Mouse (Mus musculus) urinary bladder, postnatal 4 days (tissue): Measurements from ENCODE around the gene Orc1.

Source experiments
- DNase-seq, 2 experiments: peaks; one replicate each; pipeline ENCODE4 v3.0.0; 2021 to 2022; ENCODE audit warnings: low spot score in 2 of 2

Orc1 gene

GRCm38 (mm10) chr4:108635101-108635500, 55.9 kb downstream of the Orc1 start:
- DNase-seq, result no peak

GRCm38 (mm10) chr4:108637721-108638120, 58.5 kb downstream of the Orc1 start:
- DNase-seq, result no peak

GRCm38 (mm10) chr4:108638752-108639151, 59.5 kb downstream of the Orc1 start:
- DNase-seq, result no peak

- DNase-seq, result no peak
Measured at GRCm38 (mm10) chr4:108664407-108664806, 85.2 kb downstream of the Orc1 start.
